Mouse (Mus musculus) hindbrain, embryonic 11.5 days (tissue): Measurements from ENCODE around the gene Hist1h2ab. TPM values are rescaled to one million over a fixed set of nuclear protein-coding genes. Genes with fewer than 3 reads are reported as not detected.

ENCODE experiments used
- ATAC-seq: fragments of 200-750 bp; cut with Nextera tagmentation; 2 replicates; pipeline ENCODE4 v1.8.0; 2017; ENCODE audit warnings: mild to moderate bottlenecking, moderate TSS enrichment, moderate library complexity; ENCODE audit not compliant: low FRiP score
- DNase-seq: peaks from one replicate; pipeline ENCODE4 v3.0.0-alpha.2; 2015; ENCODE audit warnings: low spot score
- H3K27ac ChIP-seq: fragments of 300-500 bp; sonication (generic); 2 replicates; pipeline ENCODE4 v1.5.1; 2014; ENCODE audit warnings: mild to moderate bottlenecking, low read depth, low read length
- H3K27me3 ChIP-seq: fragments of 300-500 bp; sonication (generic); 2 replicates; pipeline ENCODE4 v1.6.1; 2014; ENCODE audit warnings: mild to moderate bottlenecking, low read length, moderate library complexity, mixed read lengths; ENCODE audit not compliant: control insufficient read depth, insufficient read depth
- H3K36me3 ChIP-seq: fragments of 300-500 bp; sonication (generic); 2 replicates; pipeline ENCODE4 v1.6.1; 2014; ENCODE audit warnings: mild to moderate bottlenecking, low read length, moderate library complexity, mixed read lengths; ENCODE audit not compliant: control insufficient read depth, insufficient read depth
- H3K4me1 ChIP-seq: fragments of 300-500 bp; sonication (generic); replicated peaks from 2 replicates; pipeline ENCODE4 v1.6.1; 2014; ENCODE audit warnings: low read length, mixed read lengths; ENCODE audit not compliant: control insufficient read depth, insufficient read depth
- H3K4me2 ChIP-seq: fragments of 300-500 bp; sonication (generic); replicated peaks from 2 replicates; pipeline ENCODE4 v1.6.1; 2014; ENCODE audit warnings: mild to moderate bottlenecking, low read depth, low read length
- H3K4me3 ChIP-seq: fragments of 300-500 bp; sonication (generic); 2 replicates; pipeline ENCODE4 v1.5.1; 2014; ENCODE audit warnings: low read depth, low read length
- H3K9ac ChIP-seq: fragments of 300-500 bp; sonication (generic); 2 replicates; pipeline ENCODE4 v1.6.1; 2014; ENCODE audit warnings: low read depth, low read length
- H3K9me3 ChIP-seq: fragments of 300-500 bp; sonication (generic); 2 replicates; pipeline ENCODE4 v1.6.1; 2016; ENCODE audit warnings: low read length; ENCODE audit not compliant: control insufficient read depth
- WGBS: fragments of 180-500 bp; shearing (Covaris S2); extraction: QIAGEN DNeasy Blood & Tissue Kit; methylation state at CpG from one replicate; pipeline ENCODE4 v1.1.7; 2014; 5-methylcytosine and 5-hydroxymethylcytosine counted together
- polyA plus RNA-seq: library from polyadenylated mRNA; unstranded; fragments of >200 nt; fragmentation: Nextera tagmentation; extraction: Ambion mirVana; gene quantifications from 2 replicates; pipeline ENCODE4 v1.2.1, GENCODE M21; 2014

Hist1h2ab gene
- polyA plus RNA-seq, 1 experiment from 2014 or later = 50.0 TPM

GRCm38 (mm10) chr13:23740256-23740840, 10.6 kb upstream of the Hist1h2ab start:
- Histone ChIP-seq H3K4me3 (peak overlapping the region; percentile 57), H3K4me1 (0 out of 2 replicates have a peak, but pooled peaks cover 3% of the 10 kb centered on the region), H3K27ac (peak overlapping the region; percentile 96), H3K4me2 (peak overlapping the region; percentile 96), H3K36me3 (no peaks in the 10 kb centered on the region), H3K9ac (peak overlapping the region; percentile 75), H3K27me3 (no peaks in the 10 kb centered on the region), H3K9me3 (no peaks in the 10 kb centered on the region)
- ATAC-seq (no peak), DNase-seq (no peak)
- WGBS = 31% methylated on average over 13 of the region's 13 CpGs

GRCm38 (mm10) chr13:23740910-23741309, 10.0 kb upstream of the Hist1h2ab start:
- peak overlapping the region; percentile 96; the same call in 1 of the 2 replicates for H3K4me2 ChIP-seq
- no peaks in the 10 kb centered on the region for H3K36me3 ChIP-seq
- ATAC-seq (no peak), DNase-seq (no peak)
- H3K27me3 ChIP-seq = no peaks in the 10 kb centered on the region
- H3K9me3 ChIP-seq = no peaks in the 10 kb centered on the region
- H3K9ac ChIP-seq = peak overlapping the region; percentile 27; the same call in 1 of the 2 replicates
- 47% methylated on average over 5 of the region's 5 CpGs for whole genome bisulfite sequencing
- no peak overlapping the region for H3K4me3 ChIP-seq
- 0 out of 2 replicates have a peak overlapping the region, but pooled peaks have one; percentile 20 for H3K27ac ChIP-seq
- H3K4me1 ChIP-seq = 0 out of 2 replicates have a peak, but pooled peaks cover 3% of the 10 kb centered on the region

GRCm38 (mm10) chr13:23742007-23742406, 8.9 kb upstream of the Hist1h2ab start:
- Histone ChIP-seq H3K4me2 (no peak overlapping the region; the same call in 1 of the 2 replicates), H3K4me3 (no peak overlapping the region), H3K27me3 (no peaks in the 10 kb centered on the region), H3K36me3 (no peaks in the 10 kb centered on the region), H3K27ac (no peak overlapping the region), H3K9ac (no peak overlapping the region), H3K4me1 (0 out of 2 replicates have a peak, but pooled peaks cover 3% of the 10 kb centered on the region), H3K9me3 (no peaks in the 10 kb centered on the region)
- ATAC-seq (no peak), DNase-seq (no peak)

GRCm38 (mm10) chr13:23743215-23743614, 7.7 kb upstream of the Hist1h2ab start:
- Histone ChIP-seq H3K4me1 (peaks cover 7% of the 10 kb centered on the region; the same call in 1 of the 2 replicates), H3K4me3 (no peak overlapping the region), H3K27ac (no peak overlapping the region), H3K9me3 (no peaks in the 10 kb centered on the region), H3K27me3 (no peaks in the 10 kb centered on the region), H3K9ac (no peak overlapping the region), H3K36me3 (no peaks in the 10 kb centered on the region), H3K4me2 (no peak overlapping the region)
- 79% methylated on average over 5 of the region's 5 CpGs for WGBS
- DNase-seq (no peak), ATAC-seq (no peak)

GRCm38 (mm10) chr13:23743963-23744362, 7.0 kb upstream of the Hist1h2ab start:
- peak overlapping the region; percentile 30; the same call in 1 of the 2 replicates for H3K4me3 ChIP-seq
- DNase-seq = peak; percentile 34
- H3K4me2 ChIP-seq = peak overlapping the region; percentile 39

GRCm38 (mm10) chr13:23744421-23745380, 6.2 kb upstream of the Hist1h2ab start:
- peak overlapping the region; percentile 39 for H3K4me2 ChIP-seq
- 2% methylated on average over 13 of the region's 36 CpGs for WGBS
- no peaks in the 10 kb centered on the region for H3K9me3 ChIP-seq
- ATAC-seq (no peak), DNase-seq (peak; percentile 43)
- H3K36me3 ChIP-seq = no peaks in the 10 kb centered on the region
- H3K4me3 ChIP-seq = peak overlapping the region; percentile 30
- no peaks in the 10 kb centered on the region for H3K27me3 ChIP-seq
- H3K4me1 ChIP-seq = peaks cover 7% of the 10 kb centered on the region; the same call in 1 of the 2 replicates
- H3K27ac ChIP-seq = peak overlapping the region; percentile 66
- peak overlapping the region; percentile 32; the same call in 1 of the 2 replicates for H3K9ac ChIP-seq

More at GRCm38 (mm10) chr13:23743963-23744362, 7.0 kb upstream of the Hist1h2ab start:
- H3K36me3 ChIP-seq = no peaks in the 10 kb centered on the region
- no peaks in the 10 kb centered on the region for H3K27me3 ChIP-seq
- 50% methylated on average over 4 of the region's 4 CpGs for WGBS
- peak overlapping the region; percentile 19; the same call in 1 of the 2 replicates for H3K9ac ChIP-seq
- H3K4me1 ChIP-seq = peaks cover 7% of the 10 kb centered on the region; the same call in 1 of the 2 replicates
- peak overlapping the region; percentile 66 for H3K27ac ChIP-seq
- no peaks in the 10 kb centered on the region for H3K9me3 ChIP-seq
- no peak for ATAC-seq

GRCm38 (mm10) chr13:23745381-23746161, 5.4 kb upstream of the Hist1h2ab start, which contains the start of gene Hist1h3c:
Gene Hist1h3c (minus strand): TSS chr13:23745602.
- no peaks in the 10 kb centered on the region for H3K9me3 ChIP-seq
- H3K9ac ChIP-seq = peak within 1 kb of the TSS; percentile 40
- no peaks in the 10 kb centered on the region for H3K27me3 ChIP-seq
- peak within 1 kb of the TSS; percentile 31 for H3K4me3 ChIP-seq
- no peaks in the 10 kb centered on the region for H3K36me3 ChIP-seq
- peak within 1 kb of the TSS; percentile 93 for H3K27ac ChIP-seq
- peak within 1 kb of the TSS; percentile 59 for H3K4me2 ChIP-seq
- DNase-seq (peak; percentile 87), ATAC-seq (peak; percentile 74)
- 1% methylated on average over 28 of the region's 28 CpGs for WGBS
- H3K4me1 ChIP-seq = peaks cover 4% of the 10 kb centered on the region; the same call in 1 of the 2 replicates
